Mouse (Mus musculus) B cell, adult 67 days (primary cell): ENCODE measurements around the gene Cep295nl. TPM values are rescaled to one million over a fixed set of nuclear protein-coding genes. Genes with fewer than 3 reads are reported as not detected.

ENCODE experiments used
- total RNA-seq, 2 experiments: library from RNA; stranded (reverse); gene quantifications; 4 replicates each; pipeline ENCODE4 v1.2.4; 2023

Gene Cep295nl
- not detected for total RNA-seq

DNA sequence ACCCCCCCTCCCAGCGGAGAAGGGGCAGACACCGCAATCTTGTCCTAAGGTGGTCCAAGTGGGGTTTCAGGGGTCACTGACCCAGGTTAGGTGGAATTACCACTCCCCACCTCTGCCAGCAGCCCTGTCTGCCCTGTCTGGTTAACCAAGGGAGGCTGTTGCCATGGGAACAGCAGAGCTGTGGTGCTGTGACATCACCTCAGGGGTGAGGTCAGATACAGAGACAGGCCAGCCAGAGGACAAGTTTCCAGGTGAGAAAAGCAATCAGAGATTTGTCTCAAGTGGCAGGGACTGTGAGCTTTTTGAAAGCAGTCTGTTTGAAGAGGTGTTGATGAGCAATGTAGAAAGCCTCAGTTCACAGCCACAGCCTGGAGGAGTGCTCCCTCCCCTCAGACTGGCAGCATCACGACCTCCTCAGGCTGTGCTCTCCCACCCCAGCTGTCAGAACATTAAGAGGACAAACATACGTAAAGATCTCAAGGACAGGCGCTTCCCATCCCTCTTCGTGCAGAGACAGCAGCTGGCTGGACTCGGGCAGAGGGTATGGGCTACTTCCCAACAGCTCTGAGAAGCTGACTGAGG is at the start of gene Cep295nl:
TSS of gene Cep295nl (minus strand) at position 101 of the 582 bp plus-strand sequence.

GRCm38 (mm10) chr11:118355640-118356039 is 13.3 kb upstream of the Cep295nl start, which contains the start of gene Timp2:
Gene Timp2 (minus strand): TSS chr11:118355740.

DNA sequence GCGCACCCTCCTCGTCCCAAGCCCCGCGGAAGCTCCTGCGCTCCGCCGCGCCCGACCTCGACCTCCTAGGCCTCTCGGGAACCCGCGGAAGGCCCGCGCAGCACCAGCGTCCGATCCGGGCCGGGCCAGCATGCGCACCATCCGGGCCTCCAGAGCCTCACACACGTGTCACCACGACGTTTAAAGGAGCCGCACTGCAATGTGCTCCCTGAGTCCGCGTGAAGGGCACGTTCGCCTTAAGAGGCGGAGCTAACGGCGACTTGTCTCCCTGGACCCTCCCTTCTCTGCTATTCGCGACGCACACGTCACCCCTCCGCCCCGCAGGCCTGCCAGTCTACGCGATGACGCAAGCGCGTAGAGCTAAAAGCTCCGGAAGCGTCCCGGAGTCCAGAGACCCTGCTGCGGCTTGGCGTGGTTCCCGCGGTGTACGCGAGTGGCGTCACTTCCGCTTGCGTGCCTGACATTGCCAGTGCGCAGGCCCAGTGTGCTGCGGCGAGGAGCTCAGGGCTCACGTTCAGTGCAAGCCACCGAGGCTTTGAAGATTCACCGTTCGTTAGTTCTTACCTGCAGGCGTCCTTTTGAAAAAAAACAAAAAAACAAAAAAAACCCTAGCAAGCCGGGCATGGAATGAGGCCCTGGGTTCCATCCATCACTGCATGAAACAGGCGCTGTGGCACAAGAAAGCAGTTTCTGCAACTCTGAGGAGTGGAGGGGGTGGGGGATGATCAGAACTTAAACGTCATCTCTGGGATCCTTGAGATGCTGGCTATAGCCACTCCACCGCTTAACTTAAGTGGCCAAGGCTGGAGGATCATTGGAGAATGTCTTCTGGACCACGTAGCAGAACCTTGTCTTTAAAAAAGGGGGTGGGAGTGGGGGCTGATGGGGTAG is 52.1 kb downstream of the Cep295nl start, which contains the start of gene Usp36:
TSS of gene Usp36 (minus strand) at position 246 of the 891 bp plus-strand sequence.

Other genes starting within 250 kb of the Cep295nl start
- 1 to 10 TPM in 1 of 2 experiments, under 1 TPM in 1; 0.64 to 1.2 TPM for gene Dnah17, start 211.9 kb downstream of the Cep295nl start, total RNA-seq
- gene Cyth1, start 93.9 kb downstream of the Cep295nl start, total RNA-seq = 100 to 1,000 TPM; 206 to 256 TPM
- gene Usp36, start 52.3 kb downstream of the Cep295nl start, total RNA-seq = 10 to 100 TPM; 56.5 to 58.1 TPM
- 1 to 10 TPM; 1.2 to 2.9 TPM for gene Timp2, start 13.2 kb upstream of the Cep295nl start, total RNA-seq
- gene Lgals3bp, start 59.6 kb upstream of the Cep295nl start, total RNA-seq = 10 to 100 TPM in 1 of 2 experiments, 1 to 10 TPM in 1; 7.5 to 13.5 TPM
- 10 to 100 TPM; 47.8 to 49.3 TPM for gene Cant1, start 76.6 kb upstream of the Cep295nl start, total RNA-seq
- not detected for gene C1qtnf1, start 85.7 kb upstream of the Cep295nl start, total RNA-seq
- gene Engase, start 134.3 kb upstream of the Cep295nl start, total RNA-seq = 10 to 100 TPM in 1 of 2 experiments, 1 to 10 TPM in 1; 5.7 to 14.2 TPM